Mouse (Mus musculus) ES-Bruce4 (cell line): ENCODE data around the gene Vstm4.

Experiments used
- CTCF ChIP-seq: IDR thresholded peaks from one replicate; pipeline ENCODE4 v1.8.1; 2011; ENCODE audit warnings: low read depth, low read length
- EP300 ChIP-seq: IDR thresholded peaks from 2 replicates; pipeline ENCODE4 v1.6.1; 2011; ENCODE audit warnings: low read depth, low read length; ENCODE audit not compliant: insufficient read depth
- POLR2A ChIP-seq: IDR thresholded peaks from one replicate; pipeline ENCODE4 v1.8.1; 2011; ENCODE audit warnings: low read length; ENCODE audit not compliant: insufficient read depth

DNA sequence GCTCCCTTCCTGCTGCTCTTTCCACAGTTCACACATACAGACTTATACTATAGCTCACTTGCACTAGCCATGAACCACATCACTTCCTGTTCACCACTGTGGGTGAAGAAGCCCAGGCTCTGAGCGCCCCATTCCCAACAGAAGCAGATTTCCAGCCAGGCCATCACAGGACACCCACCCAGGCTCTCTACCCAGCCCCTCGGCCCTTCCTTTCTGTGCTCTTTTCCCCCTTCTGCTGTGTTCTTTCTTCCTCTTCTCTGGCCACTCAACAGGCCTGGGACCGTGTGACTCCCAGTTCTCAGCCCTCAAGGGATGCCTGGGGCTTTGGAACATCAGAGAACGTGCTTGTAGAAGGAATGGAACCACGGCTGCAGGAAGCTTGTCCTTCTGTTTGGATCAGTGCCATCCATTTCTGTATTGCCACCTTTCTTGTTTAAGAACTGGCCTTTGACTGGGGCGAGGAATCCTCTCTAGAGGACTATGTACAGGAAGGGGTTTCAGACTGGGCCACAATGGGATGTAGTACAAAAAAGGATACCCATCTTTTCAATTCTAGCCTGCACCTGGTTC, 2.5 kb downstream of the Vstm4 start:
- TF ChIP-seq POLR2A: no peak
- no peak for TF ChIP-seq EP300
- TF ChIP-seq CTCF: no peak
